Mouse (Mus musculus) liver, adult 2 months (tissue): ENCODE results near the gene Vwa7. TPM values are rescaled to one million over a fixed set of nuclear protein-coding genes. Genes with fewer than 3 reads are reported as not detected.

ENCODE experiments used
- DNase-seq: peaks from one replicate; pipeline ENCODE4 v3.0.0-alpha.2; 2011; ENCODE audit warnings: low read depth, low spot score; ENCODE audit errors: extremely low read depth
- H3K27ac ChIP-seq: fragments of 200-500 bp; replicated peaks from 2 replicates; pipeline ENCODE4 v1.5.1; 2012; ENCODE audit warnings: low read depth, mild to moderate bottlenecking, control low read depth, inconsistent platforms, low read length; ENCODE audit not compliant: insufficient read depth
- H3K27me3 ChIP-seq: fragments of 200-500 bp; 2 replicates; pipeline ENCODE4 v1.6.1; 2012; ENCODE audit warnings: mild to moderate bottlenecking, moderate library complexity, low read length, inconsistent platforms; ENCODE audit not compliant: control insufficient read depth, insufficient read depth
- H3K36me3 ChIP-seq: fragments of 200-500 bp; 2 replicates; pipeline ENCODE4 v1.6.1; 2012; ENCODE audit warnings: low read length, inconsistent platforms; ENCODE audit not compliant: control insufficient read depth, insufficient read depth
- H3K4me1 ChIP-seq: fragments of 200-500 bp; 2 replicates; pipeline ENCODE4 v1.6.1; 2011; ENCODE audit warnings: low read length; ENCODE audit not compliant: control insufficient read depth, insufficient read depth
- H3K4me3 ChIP-seq: fragments of 200-500 bp; 2 replicates; pipeline ENCODE4 v1.5.1; 2011; ENCODE audit warnings: low read depth, mild to moderate bottlenecking, control low read depth, low read length, moderate library complexity; ENCODE audit not compliant: insufficient read depth
- H3K79me2 ChIP-seq: fragments of 200-500 bp; 2 replicates; pipeline ENCODE4 v1.6.1; 2012; ENCODE audit warnings: inconsistent platforms, mild to moderate bottlenecking, low read length, moderate library complexity; ENCODE audit not compliant: control insufficient read depth, insufficient read depth
- H3K9ac ChIP-seq: fragments of 200-500 bp; 2 replicates; pipeline ENCODE4 v1.6.1; 2012; ENCODE audit warnings: low read depth, mild to moderate bottlenecking, control low read depth, inconsistent platforms, low read length
- CTCF ChIP-seq: fragments of 200-500 bp; IDR thresholded peaks from 2 replicates; pipeline ENCODE4 v1.5.1; 2011; ENCODE audit warnings: low read depth, low read length, control low read depth
- POLR2A ChIP-seq: fragments of 200-500 bp; IDR thresholded peaks from 2 replicates; pipeline ENCODE4 v1.6.1; 2011; ENCODE audit warnings: low read length, control low read depth; ENCODE audit not compliant: insufficient read depth; ENCODE audit errors: extremely low read depth
- WGBS: fragments of 180-500 bp; shearing (Covaris S2); methylation state at CpG from one replicate; pipeline ENCODE4 v1.1.7; 2018; 5-methylcytosine and 5-hydroxymethylcytosine counted together
- polyA plus RNA-seq: library from polyadenylated mRNA; depleted of rRNA; stranded (reverse); fragments of >200 nt; gene quantifications from 2 replicates; pipeline ENCODE4 v1.2.3, GENCODE M21; 2012
- total RNA-seq: library from RNA; depleted of rRNA; stranded (reverse); fragments of >200 nt; gene quantifications from 2 replicates; pipeline ENCODE4 v1.2.3, GENCODE M21; 2014

The Vwa7 gene
- total and polyA plus RNA-seq, 2 experiments = 0.09 to 0.27 TPM

DNA sequence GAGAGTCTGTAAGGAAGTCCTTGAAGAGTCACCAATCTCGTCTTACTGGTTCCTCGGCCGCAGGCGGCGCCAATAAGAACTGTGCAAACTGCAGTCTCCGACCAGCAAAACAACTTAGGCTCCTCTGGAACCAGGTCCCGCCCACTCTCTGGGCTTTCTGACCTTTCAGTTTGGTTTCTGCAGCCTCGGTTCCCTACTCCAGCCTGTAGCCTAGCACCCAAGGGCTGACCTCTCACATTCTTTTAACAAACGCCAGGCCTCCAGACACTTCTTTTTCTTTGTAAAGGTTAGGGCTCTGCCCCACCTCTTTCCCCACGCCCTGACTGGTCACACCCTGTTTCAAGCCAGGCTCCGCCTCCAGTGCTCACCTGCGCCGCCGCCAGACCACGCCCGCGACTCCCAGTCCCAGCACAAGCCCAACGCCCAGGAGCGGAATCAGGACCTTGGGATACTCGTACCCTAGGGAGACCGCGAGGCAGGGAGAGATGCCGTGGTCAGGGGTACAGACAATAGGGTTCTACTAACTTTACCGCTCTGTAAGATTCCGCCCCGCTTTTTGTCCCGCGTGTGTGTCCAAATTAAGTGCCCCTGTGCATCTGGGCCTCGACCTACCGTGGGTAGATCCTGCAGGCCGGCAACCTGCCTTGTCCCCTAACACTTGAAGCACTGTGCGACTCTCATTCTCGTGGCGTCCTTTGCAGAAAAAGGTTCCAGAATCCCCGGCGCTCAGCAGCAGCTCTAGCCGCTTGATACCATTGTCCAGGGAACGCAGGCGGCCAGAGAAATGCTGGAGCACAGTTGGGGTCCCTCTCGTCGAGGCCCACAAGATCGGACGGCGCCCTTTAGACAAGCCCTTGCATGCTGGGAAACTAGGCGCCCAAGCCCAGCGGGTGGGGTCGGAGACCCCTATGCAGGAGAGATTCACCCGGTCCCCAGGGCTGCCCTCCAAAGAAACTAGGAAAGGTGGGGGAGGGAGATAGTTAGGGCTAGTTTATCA lies 48.9 kb downstream of the Vwa7 start, which contains the start of gene Ly6g6c:
Ly6g6c (plus strand) TSS at position 438 of the 997 bp plus-strand sequence.
- H3K4me1 ChIP-seq = no peaks in the 10 kb centered on the region
- peak within 1 kb of the TSS; percentile 24 for H3K4me3 ChIP-seq
- WGBS = 5% methylated on average over 48 of the region's 48 CpGs
- no peak within 1 kb of the TSS for H3K9ac ChIP-seq
- no peak within 1 kb of the TSS for H3K27ac ChIP-seq
- no peak for TF ChIP-seq POLR2A
- TF ChIP-seq CTCF = no peak
- no peak for DNase-seq
- no peaks in the 10 kb centered on the region for H3K79me2 ChIP-seq
- H3K36me3 ChIP-seq = no peaks in the 10 kb centered on the region
- H3K27me3 ChIP-seq = peaks cover 2% of the 10 kb centered on the region; the same call in 1 of the 2 replicates

DNA sequence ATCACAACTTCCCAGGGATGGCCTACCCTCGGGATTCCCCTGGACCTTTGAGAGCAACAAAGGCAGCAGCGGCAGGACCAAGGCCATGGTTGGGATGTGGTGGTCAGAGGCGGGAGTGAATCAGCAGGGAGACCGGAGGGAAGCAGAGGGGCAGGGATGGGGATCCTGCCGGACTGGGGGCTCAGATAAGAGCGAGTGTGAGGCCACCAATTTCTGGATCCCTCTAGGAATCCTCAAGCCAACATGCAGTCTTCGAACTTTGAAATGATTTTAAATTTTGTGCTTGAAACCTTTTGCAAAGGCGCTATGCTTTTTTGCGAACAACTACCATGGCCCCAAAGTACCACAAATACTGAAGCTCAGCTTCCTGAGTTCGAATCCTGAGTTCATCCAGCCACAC lies 49.7 kb downstream of the Vwa7 start, which contains the start of gene Mpig6b:
Mpig6b (minus strand) TSS at position 101 of the 400 bp plus-strand sequence.
- Histone ChIP-seq H3K36me3 (no peaks in the 10 kb centered on the region), H3K79me2 (no peaks in the 10 kb centered on the region), H3K9ac (no peak within 1 kb of the TSS), H3K27me3 (peaks cover 2% of the 10 kb centered on the region; the same call in 1 of the 2 replicates), H3K27ac (no peak within 1 kb of the TSS), H3K4me1 (no peaks in the 10 kb centered on the region), H3K4me3 (peak within 1 kb of the TSS; percentile 24)
- WGBS = 50% methylated on average over 10 of the region's 10 CpGs
- no peak for TF ChIP-seq POLR2A
- TF ChIP-seq CTCF = no peak
- no peak for DNase-seq

DNA sequence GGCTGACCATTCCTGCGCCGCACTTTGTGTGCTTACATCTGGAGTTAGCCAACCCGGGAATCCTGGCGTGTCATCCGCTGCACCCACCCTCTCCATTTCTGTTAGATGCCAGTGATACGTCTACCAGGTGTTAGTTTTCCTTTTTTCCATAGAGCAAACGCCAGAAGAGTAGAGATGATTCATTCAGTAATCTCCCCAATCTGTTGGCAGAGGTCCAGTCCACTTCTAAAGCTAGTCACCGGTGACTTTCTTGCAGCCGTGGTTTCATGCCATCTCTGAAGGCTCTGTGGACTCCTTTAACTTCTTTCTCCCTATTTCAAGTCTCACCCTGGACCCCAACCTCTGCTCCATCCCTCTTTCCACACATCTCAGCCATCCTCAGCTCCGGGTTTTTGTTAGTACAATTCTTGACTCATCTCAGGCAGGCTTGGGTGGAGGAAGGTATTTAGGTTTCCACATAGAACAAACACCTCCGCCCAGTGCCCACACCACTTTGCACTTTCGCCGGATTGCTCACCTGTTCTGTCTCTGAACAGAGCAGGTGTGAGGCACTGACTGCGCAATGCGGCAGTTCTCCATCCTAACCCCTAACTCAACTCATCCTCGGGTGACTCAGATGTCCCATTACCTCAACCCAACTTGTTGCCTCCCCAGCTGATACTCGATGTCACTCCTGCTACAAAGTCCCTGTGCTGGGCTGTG lies 52.0 kb downstream of the Vwa7 start:
- H3K27ac ChIP-seq = no peak overlapping the region
- TF ChIP-seq CTCF (no peak), POLR2A (no peak)
- 70% methylated on average over 17 of the region's 17 CpGs for WGBS
- no peak overlapping the region for H3K9ac ChIP-seq
- H3K79me2 ChIP-seq = no peaks in the 10 kb centered on the region
- H3K27me3 ChIP-seq = peaks cover 2% of the 10 kb centered on the region; the same call in 1 of the 2 replicates
- H3K4me3 ChIP-seq = no peak overlapping the region
- no peaks in the 10 kb centered on the region for H3K4me1 ChIP-seq
- no peak for DNase-seq
- no peaks in the 10 kb centered on the region for H3K36me3 ChIP-seq

DNA sequence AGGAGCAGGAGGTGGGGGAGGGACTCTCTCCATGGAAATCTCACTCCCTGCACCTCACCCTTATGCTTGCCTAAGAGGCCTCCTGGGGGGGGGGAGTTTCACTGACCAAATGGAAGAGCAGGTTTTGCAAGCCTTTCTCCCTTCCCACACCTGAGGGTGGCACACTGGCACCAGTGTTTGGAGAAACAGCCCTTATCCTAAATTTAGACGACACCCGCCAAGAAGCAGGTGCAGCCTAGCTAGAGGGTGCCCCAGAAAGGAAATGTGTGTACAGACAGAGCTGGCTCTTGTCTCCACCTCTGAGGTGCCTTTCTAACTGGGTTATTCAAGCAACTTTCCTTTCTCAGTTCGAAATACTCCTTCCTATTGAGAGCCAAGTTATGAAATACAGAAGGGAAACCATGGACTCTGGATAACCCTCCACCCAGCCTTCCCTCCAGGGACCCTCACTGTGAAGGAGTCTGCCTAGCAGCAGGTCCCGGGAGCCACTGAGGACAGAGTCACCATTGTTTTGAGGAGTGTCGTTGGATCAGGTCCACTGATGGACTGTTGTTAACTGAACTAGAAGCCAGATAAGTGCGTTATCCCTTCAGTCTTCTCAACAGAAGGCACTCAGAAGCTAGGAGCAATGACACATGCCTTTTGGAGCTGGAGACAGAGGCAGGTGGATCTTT lies 54.3 kb downstream of the Vwa7 start:
- TF ChIP-seq CTCF (no peak), POLR2A (no peak)

DNA sequence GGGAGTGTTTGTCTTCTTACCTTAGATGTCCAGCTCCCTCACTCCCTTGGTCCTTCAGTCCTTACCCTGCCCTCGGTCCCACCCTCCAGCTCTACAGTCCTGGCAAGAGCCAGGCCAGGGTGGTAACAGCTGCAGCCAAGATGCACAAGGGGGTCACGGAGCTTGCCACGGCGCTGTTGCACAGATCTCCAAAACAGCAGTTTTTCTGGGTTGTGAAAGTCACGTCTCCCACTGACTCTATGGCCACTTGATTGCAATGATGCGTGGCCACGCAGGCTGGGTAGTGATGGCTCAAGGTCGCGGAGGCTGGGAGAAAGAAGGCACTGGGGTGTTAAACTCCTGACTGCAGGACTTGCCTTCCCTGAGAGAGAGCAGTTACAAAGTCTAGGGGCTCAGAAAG lies 55.1 kb downstream of the Vwa7 start:
- Histone ChIP-seq H3K27me3 (no peaks in the 10 kb centered on the region), H3K9ac (no peak overlapping the region)

More for the DNA sequence above, 54.3 kb downstream of the Vwa7 start:
- Histone ChIP-seq H3K27me3 (peaks cover 2% of the 10 kb centered on the region; the same call in 1 of the 2 replicates), H3K27ac (no peak overlapping the region), H3K9ac (no peak overlapping the region), H3K79me2 (no peaks in the 10 kb centered on the region), H3K4me3 (no peak overlapping the region), H3K36me3 (no peaks in the 10 kb centered on the region), H3K4me1 (no peaks in the 10 kb centered on the region)
- 74% methylated on average over 6 of the region's 6 CpGs for WGBS
- DNase-seq = no peak

More for the DNA sequence above, 55.1 kb downstream of the Vwa7 start:
- Histone ChIP-seq H3K27ac (no peak overlapping the region), H3K4me1 (no peaks in the 10 kb centered on the region), H3K36me3 (no peaks in the 10 kb centered on the region), H3K79me2 (no peaks in the 10 kb centered on the region), H3K4me3 (no peak overlapping the region)
- TF ChIP-seq POLR2A (no peak), CTCF (no peak)
- DNase-seq = no peak
- 77% methylated on average over 9 of the region's 9 CpGs for WGBS
